Mouse (Mus musculus) stomach, embryonic 15.5 days (tissue): ENCODE results near the gene Ttc23l. TPM values are rescaled to one million over a fixed set of nuclear protein-coding genes. Genes with fewer than 3 reads are reported as not detected.
"Not testable (repeated sequence)": the region's sequence is repeated elsewhere in the genome, so short reads cannot be mapped to it uniquely, and the experiment has no call there.

Experiments
- ATAC-seq: fragments of 200-750 bp; cut with Nextera tagmentation; 2 replicates; pipeline ENCODE4 v1.8.0; 2017; ENCODE audit warnings: low read depth, moderate number of reproducible peaks, moderate TSS enrichment; ENCODE audit not compliant: insufficient read depth, low FRiP score
- H3K27ac ChIP-seq: fragments of 300-500 bp; sonication (generic); 2 replicates; pipeline ENCODE4 v1.5.1; 2015; ENCODE audit warnings: mild to moderate bottlenecking, inconsistent platforms
- H3K27me3 ChIP-seq: fragments of 300-500 bp; sonication (generic); replicated peaks from 2 replicates; pipeline ENCODE4 v1.6.1; 2015; ENCODE audit warnings: inconsistent platforms
- H3K36me3 ChIP-seq: fragments of 300-500 bp; sonication (generic); 2 replicates; pipeline ENCODE4 v1.6.1; 2015; ENCODE audit warnings: inconsistent platforms
- H3K4me1 ChIP-seq: fragments of 300-500 bp; sonication (generic); 2 replicates; pipeline ENCODE4 v1.6.1; 2015; ENCODE audit warnings: inconsistent platforms
- H3K4me2 ChIP-seq: fragments of 300-500 bp; sonication (generic); 2 replicates; pipeline ENCODE4 v1.6.1; 2015; ENCODE audit warnings: mild to moderate bottlenecking, inconsistent platforms
- H3K4me3 ChIP-seq: fragments of 300-500 bp; sonication (generic); replicated peaks from 2 replicates; pipeline ENCODE4 v1.5.1; 2015; ENCODE audit warnings: inconsistent platforms
- H3K9ac ChIP-seq: fragments of 300-500 bp; sonication (generic); 2 replicates; pipeline ENCODE4 v1.6.1; 2015; ENCODE audit warnings: inconsistent platforms
- H3K9me3 ChIP-seq: fragments of 300-500 bp; sonication (generic); 2 replicates; pipeline ENCODE4 v1.6.1; 2016; ENCODE audit warnings: inconsistent platforms
- WGBS: fragments of 180-500 bp; shearing (Covaris S2); methylation state at CpG from one replicate; pipeline ENCODE4 v1.1.7; 2015; 5-methylcytosine and 5-hydroxymethylcytosine counted together
- polyA plus RNA-seq: library from polyadenylated mRNA; unstranded; fragments of >200 nt; fragmentation: Nextera tagmentation; extraction: Ambion mirVana; gene quantifications from 2 replicates; pipeline ENCODE4 v1.2.1, GENCODE M21; 2015

The Ttc23l gene
- polyA plus RNA-seq, 1 experiment from 2014 or later, result not detected

GRCm38 (mm10) chr15:10500838-10501719 is 57.4 kb downstream of the Ttc23l start:
- Histone ChIP-seq H3K27me3 (no peaks in the 10 kb centered on the region), H3K27ac (no peak overlapping the region), H3K4me2 (no peak overlapping the region), H3K36me3 (no peaks in the 10 kb centered on the region), H3K4me1 (no peaks in the 10 kb centered on the region), H3K9me3 (no peaks in the 10 kb centered on the region), H3K9ac (no peak overlapping the region), H3K4me3 (no peak overlapping the region)
- ATAC-seq, result no peak
- 55% methylated on average over 11 of the region's 11 CpGs for WGBS

DNA sequence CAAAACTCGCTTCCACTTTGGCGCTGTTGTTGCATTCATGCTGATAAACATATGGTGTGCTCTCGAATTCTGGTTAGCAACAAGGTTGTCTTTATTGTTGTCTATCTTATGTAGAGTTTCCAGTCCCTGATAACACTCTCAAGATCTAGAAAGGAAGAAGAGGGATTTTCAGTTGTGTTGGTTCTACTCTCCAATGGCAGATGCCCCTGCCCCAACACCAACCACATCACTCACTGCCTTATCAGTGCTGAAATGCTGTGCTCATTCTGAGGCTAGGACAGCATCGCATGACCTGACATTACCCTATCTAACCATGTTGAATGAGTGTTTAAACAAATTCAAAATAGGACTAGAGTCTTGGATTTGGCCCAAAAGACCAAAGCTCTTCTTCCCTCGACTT is 58.4 kb downstream of the Ttc23l start:
- H3K4me2 ChIP-seq, result no peak overlapping the region
- 75% methylated on average over 5 of the region's 5 CpGs for WGBS
- no peaks in the 10 kb centered on the region for H3K27me3 ChIP-seq
- ATAC-seq, result no peak
- no peak overlapping the region for H3K4me3 ChIP-seq
- no peaks in the 10 kb centered on the region for H3K36me3 ChIP-seq
- H3K4me1 ChIP-seq, result no peaks in the 10 kb centered on the region
- no peak overlapping the region for H3K27ac ChIP-seq
- H3K9me3 ChIP-seq, result no peaks in the 10 kb centered on the region
- H3K9ac ChIP-seq, result no peak overlapping the region

- no peaks in the 10 kb centered on the region for H3K4me1 ChIP-seq
- no peaks in the 10 kb centered on the region for H3K36me3 ChIP-seq
- no peak overlapping the region for H3K27ac ChIP-seq
- H3K4me2 ChIP-seq, result no peak overlapping the region
- no peak overlapping the region for H3K4me3 ChIP-seq
- H3K27me3 ChIP-seq, result no peaks in the 10 kb centered on the region
- H3K9ac ChIP-seq, result no peak overlapping the region
- ATAC-seq, result no peak
- H3K9me3 ChIP-seq, result no peaks in the 10 kb centered on the region
- WGBS, result 76% methylated on average over 5 of the region's 5 CpGs
Observed at GRCm38 (mm10) chr15:10499593-10499992, 58.9 kb downstream of the Ttc23l start.

GRCm38 (mm10) chr15:10496696-10497095 is 61.8 kb downstream of the Ttc23l start:
- not testable (repeated sequence) for H3K4me3 ChIP-seq, H3K9ac ChIP-seq, H3K4me2 ChIP-seq, H3K36me3 ChIP-seq, H3K9me3 ChIP-seq, H3K27me3 ChIP-seq, H3K27ac ChIP-seq, ATAC-seq, H3K4me1 ChIP-seq
- 91% methylated on average over 1 of the region's 1 CpGs for WGBS

DNA sequence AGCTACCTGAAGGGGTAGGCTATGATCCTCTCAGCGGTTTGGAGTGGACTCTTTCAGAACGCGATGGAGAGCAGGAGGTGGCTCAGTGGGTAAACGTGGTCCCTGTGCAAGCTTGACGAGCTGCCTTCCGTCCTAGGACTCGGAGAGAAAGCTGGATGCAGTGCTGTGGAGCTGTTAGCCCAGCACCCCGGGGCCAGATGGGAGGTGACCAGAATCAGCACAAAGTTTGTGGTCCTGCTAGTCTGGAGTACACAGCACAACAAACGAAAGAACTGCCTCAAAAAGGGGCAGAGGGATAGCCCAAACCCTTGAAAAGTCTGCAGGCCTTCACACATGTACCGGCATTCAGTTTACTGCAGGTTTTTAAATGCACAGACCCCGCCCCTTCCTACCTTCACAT is 62.5 kb downstream of the Ttc23l start:
- no peak overlapping the region for H3K4me3 ChIP-seq
- 92% methylated on average over 11 of the region's 11 CpGs for WGBS
- peaks cover 12% of the 10 kb centered on the region; the same call in 1 of the 2 replicates for H3K36me3 ChIP-seq
- H3K9ac ChIP-seq, result no peak overlapping the region
- no peaks in the 10 kb centered on the region for H3K9me3 ChIP-seq
- no peak overlapping the region for H3K4me2 ChIP-seq
- no peak for ATAC-seq
- H3K4me1 ChIP-seq, result no peaks in the 10 kb centered on the region
- H3K27ac ChIP-seq, result no peak overlapping the region
- no peaks in the 10 kb centered on the region for H3K27me3 ChIP-seq

DNA sequence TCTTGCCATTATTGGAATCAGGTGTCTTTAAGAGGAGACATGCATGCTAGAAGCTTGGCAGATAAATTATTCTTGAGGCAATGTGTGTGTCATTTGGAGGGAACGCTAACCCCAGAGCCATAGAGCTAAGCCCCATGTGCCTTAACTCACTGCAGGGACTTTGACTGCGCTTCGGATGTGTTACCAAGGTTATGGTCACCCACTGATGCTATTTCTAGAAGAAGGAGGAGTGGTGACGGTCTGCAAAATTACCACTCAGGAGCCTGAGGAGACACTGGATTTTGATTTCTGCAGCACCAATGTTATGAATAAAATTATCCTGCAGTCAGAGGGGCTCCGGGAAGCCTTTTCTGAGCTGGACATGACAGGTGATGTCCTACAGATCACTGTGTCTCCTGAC is 68.4 kb downstream of the Ttc23l start:
- Histone ChIP-seq H3K27ac (no peak overlapping the region), H3K4me2 (no peak overlapping the region), H3K27me3 (no peaks in the 10 kb centered on the region), H3K36me3 (peaks cover 16% of the 10 kb centered on the region; the same call in 1 of the 2 replicates), H3K4me1 (0 out of 2 replicates have a peak, but pooled peaks cover 5% of the 10 kb centered on the region), H3K4me3 (no peak overlapping the region), H3K9me3 (no peaks in the 10 kb centered on the region), H3K9ac (no peak overlapping the region)
- whole genome bisulfite sequencing, result 92% methylated on average over 5 of the region's 5 CpGs
- no peak for ATAC-seq

GRCm38 (mm10) chr15:10487246-10487645 is 71.2 kb downstream of the Ttc23l start:
- 60% methylated on average over 2 of the region's 2 CpGs for WGBS
- 0 out of 2 replicates have a peak, but pooled peaks cover 8% of the 10 kb centered on the region for H3K4me1 ChIP-seq
- H3K9me3 ChIP-seq, result no peaks in the 10 kb centered on the region
- H3K4me2 ChIP-seq, result peak overlapping the region; percentile 68
- H3K36me3 ChIP-seq, result peaks cover 12% of the 10 kb centered on the region; the same call in 1 of the 2 replicates
- H3K9ac ChIP-seq, result no peak overlapping the region
- H3K27ac ChIP-seq, result no peak overlapping the region
- no peaks in the 10 kb centered on the region for H3K27me3 ChIP-seq
- ATAC-seq, result no peak
- H3K4me3 ChIP-seq, result no peak overlapping the region; the same call in 1 of the 2 replicates

DNA sequence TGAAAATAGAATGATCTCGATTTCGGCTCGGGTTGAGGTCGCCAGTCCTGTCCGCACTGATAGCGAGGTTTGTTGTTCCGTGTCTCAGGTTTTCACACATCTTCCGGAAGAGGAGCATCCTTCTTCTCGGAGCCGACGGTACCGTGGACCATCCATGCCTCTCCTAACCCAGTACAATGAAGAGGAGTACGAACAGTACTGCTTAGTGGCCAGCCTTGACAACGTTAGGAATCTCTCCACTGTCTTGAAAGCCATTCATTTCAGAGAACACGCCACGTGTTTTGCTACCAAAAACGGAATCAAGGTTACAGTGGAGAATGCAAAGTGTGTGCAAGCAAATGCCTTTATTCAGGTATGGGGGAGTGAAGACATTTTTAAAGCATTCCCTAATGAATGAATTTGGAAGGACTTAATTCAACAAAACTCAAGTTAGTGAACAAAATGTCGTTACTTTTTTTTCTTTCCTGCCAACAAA is 72.1 kb downstream of the Ttc23l start:
- Histone ChIP-seq H3K4me3 (peak overlapping the region; percentile 87), H3K27me3 (no peaks in the 10 kb centered on the region), H3K9ac (peak overlapping the region; percentile 72), H3K27ac (peak overlapping the region; percentile 42), H3K9me3 (no peaks in the 10 kb centered on the region), H3K36me3 (peaks cover 6% of the 10 kb centered on the region; the same call in 1 of the 2 replicates), H3K4me2 (peak overlapping the region; percentile 68), H3K4me1 (0 out of 2 replicates have a peak, but pooled peaks cover 8% of the 10 kb centered on the region)
- no peak for ATAC-seq
- under 1% methylated on average over 18 of the region's 18 CpGs for WGBS

DNA sequence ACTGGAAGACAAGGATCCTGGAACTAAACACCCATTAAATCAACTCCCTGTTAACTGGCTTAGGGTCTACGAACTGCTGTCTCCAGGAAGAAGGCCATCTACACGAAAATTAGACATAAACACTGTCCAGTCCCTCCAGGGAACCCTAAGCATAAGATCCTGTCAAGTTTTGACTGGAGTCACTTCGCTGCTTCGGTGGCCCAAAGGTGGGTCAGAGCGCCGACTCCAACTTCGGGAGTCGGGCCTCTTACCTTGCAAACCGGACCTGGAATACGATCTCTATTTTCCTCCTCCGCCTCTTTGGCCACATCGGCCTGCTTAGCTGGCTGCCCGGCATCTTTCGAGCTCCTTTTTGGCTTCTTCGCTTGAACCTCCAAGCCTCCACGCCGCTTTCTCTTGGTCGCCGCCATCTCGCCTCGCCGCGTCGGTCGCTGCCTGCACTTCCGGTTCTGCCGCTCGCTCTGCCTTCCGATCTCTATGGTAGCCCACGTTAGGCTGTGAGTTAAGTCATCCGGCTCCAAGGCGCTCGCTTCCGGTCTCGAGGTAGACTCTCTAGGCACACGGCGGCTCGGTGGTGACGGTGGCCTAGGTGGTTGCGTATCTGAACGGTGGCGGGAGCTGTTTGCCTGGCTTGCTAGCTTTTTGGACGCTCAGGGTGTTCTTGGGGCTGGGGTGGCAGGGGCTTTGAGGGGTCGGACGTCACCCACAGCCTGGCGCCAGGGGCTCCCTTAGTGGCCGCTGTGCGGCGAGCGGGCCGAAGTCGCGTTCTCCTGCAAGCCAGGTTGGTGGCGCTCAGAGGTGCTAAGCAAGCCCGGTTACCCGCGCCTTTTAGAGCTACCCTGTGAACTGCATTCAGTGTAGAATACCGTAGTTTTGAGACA is 72.7 kb downstream of the Ttc23l start, which contains the start of the genes Brix1 and Rad1:
TSS of gene Brix1 (minus strand) at position 464 of the 881 bp plus-strand sequence.
TSS of gene Rad1 (plus strand) at position 535 of the 881 bp plus-strand sequence.
- peak within 1 kb of the TSS; percentile 68 for H3K4me2 ChIP-seq
- peak within 1 kb of the TSS; percentile 87 for H3K4me3 ChIP-seq
- peak within 1 kb of the TSS; percentile 42 for H3K27ac ChIP-seq
- H3K36me3 ChIP-seq, result peaks cover 8% of the 10 kb centered on the region; the same call in 1 of the 2 replicates
- H3K9ac ChIP-seq, result peak within 1 kb of the TSS; percentile 74
- ATAC-seq, result peak; percentile 99
- H3K4me1 ChIP-seq, result 0 out of 2 replicates have a peak, but pooled peaks cover 8% of the 10 kb centered on the region
- no peaks in the 10 kb centered on the region for H3K27me3 ChIP-seq
- WGBS, result under 1% methylated on average over 58 of the region's 58 CpGs
- H3K9me3 ChIP-seq, result no peaks in the 10 kb centered on the region

- Histone ChIP-seq H3K9me3 (no peaks in the 10 kb centered on the region), H3K27ac (peak overlapping the region; percentile 82), H3K4me2 (peak overlapping the region; percentile 80), H3K4me3 (peak overlapping the region; percentile 80), H3K27me3 (no peaks in the 10 kb centered on the region), H3K4me1 (peaks cover 13% of the 10 kb centered on the region; the same call in 1 of the 2 replicates), H3K36me3 (0 out of 2 replicates have a peak, but pooled peaks cover 8% of the 10 kb centered on the region), H3K9ac (no peak overlapping the region)
- 16% methylated on average over 3 of the region's 3 CpGs for WGBS
- ATAC-seq, result no peak
Observed at GRCm38 (mm10) chr15:10470941-10471340, 87.5 kb downstream of the Ttc23l start.

DNA sequence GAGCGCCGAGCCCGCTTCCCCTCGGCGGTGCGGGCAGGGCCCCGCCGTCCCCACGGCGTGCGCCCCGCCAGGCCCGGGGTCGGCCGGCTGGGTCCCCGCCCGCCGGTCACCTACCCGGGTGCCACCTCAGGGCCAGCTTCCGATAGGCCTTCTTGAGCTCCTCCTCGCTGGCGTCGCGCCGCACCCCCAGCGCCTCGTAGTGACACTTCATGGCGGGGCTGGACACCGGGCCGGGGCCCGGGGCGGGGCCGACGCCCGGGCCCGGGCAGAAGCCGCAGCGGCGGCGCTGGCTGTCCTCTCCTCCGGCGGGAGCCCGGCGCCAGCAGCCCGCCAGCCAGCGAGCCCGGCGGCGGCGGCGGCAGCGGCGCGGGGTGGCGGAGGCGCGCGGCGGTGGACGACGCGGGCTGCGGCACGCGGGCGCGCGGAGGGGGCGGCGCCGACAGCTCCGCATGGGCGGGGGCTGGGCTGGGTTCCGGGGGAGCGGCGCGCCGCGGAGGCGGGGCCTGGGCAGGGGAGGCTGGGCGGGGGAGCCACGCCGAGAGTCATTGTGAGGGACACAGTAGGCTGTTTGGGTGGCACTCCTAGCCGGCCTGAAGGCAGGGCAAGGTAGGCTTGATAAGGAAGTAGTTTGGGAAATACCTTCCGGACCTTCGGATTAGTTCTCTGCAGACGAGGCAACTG is 88.2 kb downstream of the Ttc23l start, which contains the start of gene Dnajc21:
TSS of gene Dnajc21 (minus strand) at position 366 of the 681 bp plus-strand sequence.
- H3K9ac ChIP-seq, result peak within 1 kb of the TSS; percentile 65
- peak; percentile 96 for ATAC-seq
- H3K27me3 ChIP-seq, result no peaks in the 10 kb centered on the region
- peak within 1 kb of the TSS; percentile 80 for H3K4me2 ChIP-seq
- WGBS, result 0% methylated on average over 43 of the region's 87 CpGs
- H3K9me3 ChIP-seq, result no peaks in the 10 kb centered on the region
- H3K36me3 ChIP-seq, result 0 out of 2 replicates have a peak, but pooled peaks cover 1% of the 10 kb centered on the region
- peak within 1 kb of the TSS; percentile 82 for H3K27ac ChIP-seq
- peaks cover 13% of the 10 kb centered on the region; the same call in 1 of the 2 replicates for H3K4me1 ChIP-seq
- peak within 1 kb of the TSS; percentile 80 for H3K4me3 ChIP-seq
